Mouse (Mus musculus): ENCODE data around the gene 5830411N06Rik.

The 5830411N06Rik gene

GRCm38 (mm10) chr7:140247216-140247615 lies at the start of gene 5830411N06Rik:
TSS of gene 5830411N06Rik (plus strand) at chr7:140247284.
- no peak for DNase-seq (ENCODE audit: low spot score)

GRCm38 (mm10) chr7:140201090-140201489 lies 46.0 kb upstream of the 5830411N06Rik start:
- DNase-seq (ENCODE audit: low spot score), result no peak

- DNase-seq (ENCODE audit: low spot score), result no peak
Observed at GRCm38 (mm10) chr7:140205864-140206263, 41.2 kb upstream of the 5830411N06Rik start, which contains the start of gene Olfr524. TSS of gene Olfr524 (minus strand) at chr7:140205964.

- DNase-seq (ENCODE audit: low spot score), result no peak
Observed at GRCm38 (mm10) chr7:140206904-140207303, 40.2 kb upstream of the 5830411N06Rik start.

GRCm38 (mm10) chr7:140208153-140208552 lies 38.9 kb upstream of the 5830411N06Rik start:
- DNase-seq (ENCODE audit: low spot score), result no peak

GRCm38 (mm10) chr7:140208677-140209076 lies 38.4 kb upstream of the 5830411N06Rik start:
- no peak for DNase-seq (ENCODE audit: low spot score)

GRCm38 (mm10) chr7:140213841-140214240 lies 33.2 kb upstream of the 5830411N06Rik start:
- DNase-seq (ENCODE audit: low spot score), result no peak

- no peak for DNase-seq (ENCODE audit: low spot score)
Observed at GRCm38 (mm10) chr7:140217967-140218366, 29.1 kb upstream of the 5830411N06Rik start, which contains the start of gene Cd163l1. TSS of gene Cd163l1 (plus strand) at chr7:140218267.

GRCm38 (mm10) chr7:140219268-140219667 lies 27.8 kb upstream of the 5830411N06Rik start:
- no peak for DNase-seq (ENCODE audit: low spot score)

- no peak for DNase-seq (ENCODE audit: low spot score)
Observed at GRCm38 (mm10) chr7:140220375-140220774, 26.7 kb upstream of the 5830411N06Rik start.

GRCm38 (mm10) chr7:140224209-140224608 lies 22.9 kb upstream of the 5830411N06Rik start:
- no peak for DNase-seq (ENCODE audit: low spot score)

GRCm38 (mm10) chr7:140228476-140228875 lies 18.6 kb upstream of the 5830411N06Rik start:
- no peak for DNase-seq (ENCODE audit: low spot score)

GRCm38 (mm10) chr7:140231026-140231425 lies 16.1 kb upstream of the 5830411N06Rik start:
- no peak for DNase-seq (ENCODE audit: low spot score)

- no peak for DNase-seq (ENCODE audit: low spot score)
Observed at GRCm38 (mm10) chr7:140233696-140234095, 13.4 kb upstream of the 5830411N06Rik start.

- no peak for DNase-seq (ENCODE audit: low spot score)
Observed at GRCm38 (mm10) chr7:140253780-140254299, 6.8 kb downstream of the 5830411N06Rik start.

GRCm38 (mm10) chr7:140295746-140296145 lies 48.7 kb downstream of the 5830411N06Rik start:
- DNase-seq (ENCODE audit: low spot score), result no peak

- no peak for DNase-seq (ENCODE audit: low spot score)
Observed at GRCm38 (mm10) chr7:140296876-140297275, 49.8 kb downstream of the 5830411N06Rik start.

- DNase-seq (ENCODE audit: low spot score), result no peak
Observed at GRCm38 (mm10) chr7:140299416-140299815, 52.3 kb downstream of the 5830411N06Rik start.

GRCm38 (mm10) chr7:140319861-140320385 lies 72.8 kb downstream of the 5830411N06Rik start:
- no peak for DNase-seq (ENCODE audit: low spot score)

- no peak for DNase-seq (ENCODE audit: low spot score)
Observed at GRCm38 (mm10) chr7:140320558-140320957, 73.5 kb downstream of the 5830411N06Rik start, which contains the start of gene Olfr525. TSS of gene Olfr525 (plus strand) at chr7:140320858.

GRCm38 (mm10) chr7:140321135-140321534 lies 74.1 kb downstream of the 5830411N06Rik start:
- DNase-seq (ENCODE audit: low spot score), result no peak

- DNase-seq (ENCODE audit: low spot score), result no peak
Observed at GRCm38 (mm10) chr7:140329766-140330304, 82.8 kb downstream of the 5830411N06Rik start.

- DNase-seq (ENCODE audit: low spot score), result no peak
Observed at GRCm38 (mm10) chr7:140333717-140334116, 86.6 kb downstream of the 5830411N06Rik start, which contains the start of gene Olfr527. TSS of gene Olfr527 (plus strand) at chr7:140334017.

Data from left cerebral cortex, adult 11 months (tissue).